Mouse (Mus musculus): ENCODE measurements at regions not wholly inside any gene's neighbourhood (a gene's known extent, or its start where the extent isn't known, plus 50 kb on each side); places are given as distances from the start of the nearest gene placed in this dataset.

DNA sequence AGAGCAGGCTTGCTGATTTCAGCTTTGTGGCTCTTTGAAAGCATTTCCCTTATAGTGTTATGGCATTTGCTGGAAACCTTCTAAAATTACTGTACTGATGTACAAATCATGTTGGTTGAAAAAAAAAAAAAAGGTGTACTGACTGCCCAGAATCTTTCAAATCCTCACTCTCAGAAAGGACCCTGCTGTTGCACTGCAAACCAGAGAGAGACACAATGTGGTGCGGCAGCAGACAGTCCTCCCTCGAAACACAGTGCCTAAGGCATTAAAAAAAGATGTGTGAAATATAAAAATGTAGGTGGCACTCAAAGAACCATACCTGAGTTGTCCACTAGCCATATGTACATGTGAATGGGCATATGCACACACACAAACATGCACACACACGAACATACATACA, 128.3 kb downstream of the Actr3 start:
- Histone ChIP-seq H3K4me1 (no peaks in the 10 kb centered on the region), H3K9me3 (peaks cover 2% of the 10 kb centered on the region; the same call in 1 of the 2 replicates), H3K27ac (replicated peaks) (no peak overlapping the region), H3K36me3 (replicated peaks) (no peaks in the 10 kb centered on the region), H3K4me3 (no peak overlapping the region), H3K27me3 (replicated peaks; ENCODE audit: low read depth, poor library complexity, severe bottlenecking) (no peaks in the 10 kb centered on the region)
- 75% methylated on average over 3 of the region's 3 CpGs for WGBS
- DNase-seq (ENCODE audit: low spot score): no peak

DNA sequence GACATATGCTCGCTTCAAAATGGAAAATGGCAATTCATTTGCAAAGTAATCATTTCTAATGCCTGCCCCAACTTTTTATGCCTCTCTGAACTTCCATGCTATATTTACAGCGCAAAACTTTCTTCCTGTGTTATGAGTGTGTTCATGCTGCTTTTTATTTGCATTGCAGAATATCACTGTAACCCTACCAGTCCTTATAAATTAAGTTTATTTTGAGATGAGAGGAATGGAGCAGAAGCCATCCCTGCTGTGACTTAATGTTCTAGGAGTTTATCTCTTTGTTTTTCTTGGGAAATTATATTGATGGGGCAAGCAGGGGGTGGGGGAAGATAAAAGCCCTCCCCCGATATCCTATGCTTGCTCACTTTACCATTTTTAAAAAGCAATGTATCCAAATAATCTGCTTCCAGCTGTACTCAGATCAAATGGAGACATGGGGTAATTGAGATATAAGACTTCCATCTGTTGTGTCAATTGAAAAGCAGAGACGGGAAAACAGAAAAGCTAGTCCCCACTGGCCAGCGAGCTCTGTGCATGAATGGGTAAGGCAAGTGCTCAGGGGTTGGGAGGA, 136.9 kb downstream of the Actr3 start:
- no peak for DNase-seq (ENCODE audit: low spot score)
- WGBS: 87% methylated on average over 5 of the region's 5 CpGs
- Histone ChIP-seq H3K4me3 (no peak overlapping the region), H3K27me3 (replicated peaks; ENCODE audit: low read depth, poor library complexity, severe bottlenecking) (no peaks in the 10 kb centered on the region), H3K4me1 (no peaks in the 10 kb centered on the region), H3K9me3 (0 out of 2 replicates have a peak, but pooled peaks cover 2% of the 10 kb centered on the region), H3K36me3 (replicated peaks) (no peaks in the 10 kb centered on the region), H3K27ac (replicated peaks) (no peak overlapping the region)

DNA sequence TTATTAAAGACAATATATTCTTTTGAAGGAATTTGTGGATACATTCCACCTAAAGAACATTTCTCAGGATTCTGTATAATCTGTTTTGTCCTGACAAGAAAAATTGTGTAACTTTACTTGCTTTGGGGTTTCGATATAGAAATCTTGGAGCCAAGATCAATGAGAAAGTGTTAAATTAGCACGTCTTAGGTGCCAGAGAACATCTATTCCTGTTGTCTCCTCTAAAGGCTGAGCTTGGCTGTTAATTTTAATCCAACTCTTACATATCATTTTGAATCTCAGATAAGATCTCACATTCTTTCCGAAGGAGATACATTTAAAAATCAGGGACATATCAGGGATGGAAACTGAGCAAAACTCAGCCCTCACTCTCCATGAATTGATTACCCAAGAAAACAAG, 139.9 kb downstream of the Actr3 start:
- no peak overlapping the region for H3K4me3 ChIP-seq
- WGBS: 87% methylated on average over 3 of the region's 3 CpGs
- H3K27me3 ChIP-seq (replicated peaks; ENCODE audit: low read depth, poor library complexity, severe bottlenecking): no peaks in the 10 kb centered on the region

DNA sequence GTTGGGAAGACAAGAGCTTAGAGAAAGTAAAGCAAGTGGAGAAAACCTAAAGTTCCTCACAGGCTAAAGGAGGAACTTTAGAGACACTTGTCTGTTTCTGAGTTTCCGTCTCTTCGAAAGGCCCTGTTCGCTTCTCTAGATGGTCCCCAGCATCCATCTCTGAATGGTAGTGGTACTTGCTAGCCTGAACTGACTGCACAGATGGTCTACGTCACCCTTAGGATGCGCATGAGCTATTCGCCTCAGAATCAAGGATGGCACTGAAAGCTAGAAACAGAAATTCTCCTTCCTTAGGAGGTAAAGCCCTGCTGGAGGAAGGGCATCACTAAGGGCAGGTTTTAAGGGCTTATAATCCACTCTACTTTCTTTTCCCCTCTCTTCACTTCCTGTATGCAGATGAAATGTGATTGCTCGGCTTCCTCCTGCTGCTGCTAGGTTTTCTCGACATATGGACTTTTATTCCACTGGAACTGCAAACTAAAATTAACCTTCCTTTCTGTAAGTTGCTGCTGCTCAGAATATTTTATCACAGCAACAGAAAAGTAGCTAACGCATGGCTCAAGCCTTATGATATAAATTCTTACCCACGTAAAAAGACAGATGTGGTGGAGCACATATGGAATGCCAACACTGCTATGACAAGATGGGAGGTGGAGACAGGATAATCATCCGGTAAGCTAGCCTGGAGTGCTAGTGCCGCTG, 145.1 kb downstream of the Actr3 start:
- WGBS: 91% methylated on average over 12 of the region's 12 CpGs
- no peaks in the 10 kb centered on the region for H3K9me3 ChIP-seq
- no peak overlapping the region for H3K4me3 ChIP-seq

More for the DNA sequence above, 139.9 kb downstream of the Actr3 start:
- H3K36me3 ChIP-seq (replicated peaks): no peaks in the 10 kb centered on the region
- H3K27ac ChIP-seq (replicated peaks): no peak overlapping the region
- H3K9me3 ChIP-seq: 0 out of 2 replicates have a peak, but pooled peaks cover 2% of the 10 kb centered on the region
- no peak for DNase-seq (ENCODE audit: low spot score)
- no peaks in the 10 kb centered on the region for H3K4me1 ChIP-seq

DNA sequence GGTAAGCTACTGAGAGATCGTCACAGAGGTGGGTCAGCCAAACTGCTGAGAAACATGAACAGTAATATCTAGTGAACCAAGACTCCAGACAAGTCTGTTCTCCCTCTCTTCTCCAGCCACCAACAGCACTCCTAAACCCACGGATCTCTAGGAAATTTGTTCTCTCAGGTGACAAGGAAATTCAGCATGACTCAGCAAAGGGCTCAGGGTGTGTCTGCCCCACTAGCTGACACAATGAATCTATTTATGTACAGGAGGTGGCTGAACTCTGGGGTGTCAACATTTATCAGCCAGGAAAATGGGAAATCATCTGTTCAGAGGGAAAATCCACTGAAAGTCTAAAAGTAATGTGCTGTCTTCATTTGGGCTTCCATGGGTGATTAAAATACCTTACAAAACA, 149.2 kb downstream of the Actr3 start:
- no peaks in the 10 kb centered on the region for H3K36me3 ChIP-seq (replicated peaks)
- no peak overlapping the region for H3K4me3 ChIP-seq
- no peaks in the 10 kb centered on the region for H3K4me1 ChIP-seq
- no peak for DNase-seq (ENCODE audit: low spot score)
- no peaks in the 10 kb centered on the region for H3K27me3 ChIP-seq (replicated peaks; ENCODE audit: low read depth, poor library complexity, severe bottlenecking)
- WGBS: 65% methylated on average over 2 of the region's 2 CpGs
- no peak overlapping the region for H3K27ac ChIP-seq (replicated peaks)
- H3K9me3 ChIP-seq: 0 out of 2 replicates have a peak, but pooled peaks cover 2% of the 10 kb centered on the region

More for the DNA sequence above, 145.1 kb downstream of the Actr3 start:
- H3K36me3 ChIP-seq (replicated peaks): no peaks in the 10 kb centered on the region
- H3K27me3 ChIP-seq (replicated peaks; ENCODE audit: low read depth, poor library complexity, severe bottlenecking): no peaks in the 10 kb centered on the region
- H3K4me1 ChIP-seq: no peaks in the 10 kb centered on the region
- no peak for DNase-seq (ENCODE audit: low spot score)
- no peak overlapping the region for H3K27ac ChIP-seq (replicated peaks)

DNA sequence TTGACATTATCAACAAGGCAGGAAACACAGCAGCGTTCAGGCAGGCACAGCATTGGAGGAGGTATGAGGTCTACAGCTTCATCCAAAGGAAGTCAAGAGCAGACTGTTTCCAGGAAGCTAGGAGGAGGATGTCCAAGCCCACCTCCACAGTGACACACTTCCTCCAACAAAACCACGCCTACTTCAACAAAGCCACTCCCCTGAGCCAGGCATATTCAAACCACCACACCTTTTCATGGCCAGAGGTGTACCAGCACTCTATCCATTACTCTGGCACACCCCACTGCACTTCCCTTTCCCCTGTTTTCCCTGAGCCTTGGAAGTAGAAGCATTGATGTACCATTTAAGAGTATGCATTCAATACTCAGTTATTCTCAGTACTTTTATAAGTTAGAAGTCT, 150.8 kb downstream of the Actr3 start:
- Histone ChIP-seq H3K27ac (replicated peaks) (no peak overlapping the region), H3K4me1 (no peaks in the 10 kb centered on the region), H3K4me3 (no peak overlapping the region), H3K9me3 (0 out of 2 replicates have a peak, but pooled peaks cover 2% of the 10 kb centered on the region), H3K27me3 (replicated peaks; ENCODE audit: low read depth, poor library complexity, severe bottlenecking) (no peaks in the 10 kb centered on the region), H3K36me3 (replicated peaks) (no peaks in the 10 kb centered on the region)
- 70% methylated on average over 2 of the region's 2 CpGs for WGBS
- DNase-seq (ENCODE audit: low spot score): no peak

DNA sequence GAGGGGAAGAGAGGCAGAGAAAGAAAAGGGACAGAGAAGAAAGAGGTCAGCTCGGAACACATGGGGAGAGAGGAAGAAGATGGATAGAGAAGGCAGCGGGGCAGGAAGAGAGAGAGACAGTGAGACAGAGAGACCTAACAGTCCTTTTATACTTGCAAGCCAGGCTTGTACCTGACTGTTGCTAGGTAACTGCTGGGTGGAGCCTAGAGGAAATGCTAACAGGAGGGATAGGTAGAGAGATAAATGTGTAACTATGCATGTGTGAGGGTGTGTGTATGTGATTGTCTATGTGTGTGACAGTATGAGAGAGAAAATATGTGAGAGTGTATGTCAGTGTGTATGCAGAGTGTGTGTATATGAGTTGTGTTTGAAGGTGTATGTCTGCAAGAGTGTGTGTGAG, 161.8 kb downstream of the Actr3 start:
- Histone ChIP-seq H3K4me1 (no peaks in the 10 kb centered on the region), H3K9me3 (no peaks in the 10 kb centered on the region), H3K27ac (replicated peaks) (no peak overlapping the region), H3K36me3 (replicated peaks) (no peaks in the 10 kb centered on the region), H3K27me3 (replicated peaks; ENCODE audit: low read depth, poor library complexity, severe bottlenecking) (no peaks in the 10 kb centered on the region), H3K4me3 (no peak overlapping the region)
- no peak for DNase-seq (ENCODE audit: low spot score)
- WGBS: 64% methylated on average over 2 of the region's 2 CpGs

DNA sequence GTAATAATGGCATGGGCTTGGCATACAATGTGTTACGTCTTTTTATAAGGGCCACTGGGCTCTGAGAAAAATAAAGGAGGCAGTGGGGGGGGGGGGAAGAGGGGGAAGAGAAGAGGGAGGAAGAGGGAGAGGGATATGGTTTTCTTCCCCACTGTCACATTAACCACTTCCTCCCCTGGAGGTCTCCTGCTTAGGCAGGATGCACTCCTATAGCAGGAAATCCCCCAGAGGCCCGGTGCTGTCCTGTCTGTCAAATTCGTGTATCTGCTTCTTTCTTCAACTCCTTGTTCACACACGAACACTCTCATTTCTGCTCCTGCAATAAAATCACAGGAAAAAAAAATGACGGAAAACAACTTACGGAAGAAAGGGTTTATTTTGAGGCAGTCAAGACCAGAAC, 171.8 kb downstream of the Actr3 start:
- no peaks in the 10 kb centered on the region for H3K4me1 ChIP-seq
- H3K36me3 ChIP-seq (replicated peaks): no peaks in the 10 kb centered on the region
- H3K9me3 ChIP-seq: no peaks in the 10 kb centered on the region
- no peak for DNase-seq (ENCODE audit: low spot score)
- WGBS: 83% methylated on average over 6 of the region's 6 CpGs
- H3K4me3 ChIP-seq: no peak overlapping the region
- no peaks in the 10 kb centered on the region for H3K27me3 ChIP-seq (replicated peaks; ENCODE audit: low read depth, poor library complexity, severe bottlenecking)
- no peak overlapping the region for H3K27ac ChIP-seq (replicated peaks)

- no peaks in the 10 kb centered on the region for H3K27me3 ChIP-seq (replicated peaks; ENCODE audit: low read depth, poor library complexity, severe bottlenecking)
- no peaks in the 10 kb centered on the region for H3K9me3 ChIP-seq
- H3K27ac ChIP-seq (replicated peaks): no peak overlapping the region
- no peaks in the 10 kb centered on the region for H3K4me1 ChIP-seq
- no peaks in the 10 kb centered on the region for H3K36me3 ChIP-seq (replicated peaks)
- whole genome bisulfite sequencing: 91% methylated on average over 6 of the region's 6 CpGs
- no peak for DNase-seq (ENCODE audit: low spot score)
- H3K4me3 ChIP-seq: no peak overlapping the region
These were observed 172.5 kb downstream of the Actr3 start for GRCm38 (mm10) chr1:125263068-125263467.

- no peaks in the 10 kb centered on the region for H3K27me3 ChIP-seq (replicated peaks; ENCODE audit: low read depth, poor library complexity, severe bottlenecking)
- 86% methylated on average over 7 of the region's 7 CpGs for WGBS
These were observed 193.2 kb downstream of the Actr3 start for GRCm38 (mm10) chr1:125242345-125242744.

DNA sequence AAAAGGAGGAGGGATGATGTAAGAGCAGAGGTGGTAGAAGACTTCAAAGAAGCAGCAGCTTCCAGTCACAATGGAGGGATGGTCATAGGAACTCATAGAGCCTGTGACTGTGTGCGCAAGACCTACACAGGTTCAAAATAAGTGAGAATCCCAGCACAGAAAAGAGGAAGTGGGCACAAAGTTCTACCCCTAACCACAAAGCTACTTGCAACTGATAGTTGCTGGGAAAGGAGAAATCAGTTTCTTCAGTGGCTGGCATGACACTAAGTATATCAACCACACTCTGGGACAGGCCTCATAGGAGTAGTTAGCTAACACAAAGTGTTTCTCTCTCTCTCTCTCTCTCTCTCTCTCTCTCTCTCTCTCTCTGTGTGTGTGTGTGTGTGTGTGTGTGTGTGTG, 193.8 kb downstream of the Actr3 start:
- H3K9me3 ChIP-seq: 0 out of 2 replicates have a peak, but pooled peaks cover 7% of the 10 kb centered on the region
- H3K4me3 ChIP-seq: no peak overlapping the region
- no peaks in the 10 kb centered on the region for H3K27me3 ChIP-seq (replicated peaks; ENCODE audit: low read depth, poor library complexity, severe bottlenecking)
- no peaks in the 10 kb centered on the region for H3K4me1 ChIP-seq
- no peaks in the 10 kb centered on the region for H3K36me3 ChIP-seq (replicated peaks)
- H3K27ac ChIP-seq (replicated peaks): no peak overlapping the region
- no peak for DNase-seq (ENCODE audit: low spot score)
- 91% methylated on average over 1 of the region's 1 CpGs for WGBS

More at GRCm38 (mm10) chr1:125242345-125242744, 193.2 kb downstream of the Actr3 start:
- no peak for DNase-seq (ENCODE audit: low spot score)
- no peak overlapping the region for H3K4me3 ChIP-seq
- H3K36me3 ChIP-seq (replicated peaks): no peaks in the 10 kb centered on the region
- no peak overlapping the region for H3K27ac ChIP-seq (replicated peaks)
- no peaks in the 10 kb centered on the region for H3K4me1 ChIP-seq
- 0 out of 2 replicates have a peak, but pooled peaks cover 7% of the 10 kb centered on the region for H3K9me3 ChIP-seq

DNA sequence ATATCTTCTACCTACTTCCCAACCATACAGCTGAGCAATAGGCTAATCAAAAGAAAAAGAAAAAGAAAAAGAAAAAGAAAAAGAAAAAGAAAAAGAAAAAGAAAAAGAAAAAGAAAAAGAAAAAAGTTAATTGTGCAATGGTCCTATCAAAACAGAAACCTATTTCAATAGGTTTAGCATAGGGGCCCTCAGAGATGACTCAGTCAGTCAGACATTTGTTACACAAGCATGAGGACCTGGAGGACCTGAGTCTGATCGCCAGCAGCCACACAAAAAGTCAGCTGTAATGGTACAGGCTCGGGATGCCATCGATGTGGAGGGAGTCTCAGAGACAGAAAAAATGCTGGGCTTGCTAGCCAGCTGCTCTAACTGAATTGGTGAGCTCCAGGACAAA, 197.9 kb downstream of the Actr3 start:
- Histone ChIP-seq H3K27ac (replicated peaks) (no peak overlapping the region), H3K9me3 (peaks cover 9% of the 10 kb centered on the region; the same call in 1 of the 2 replicates), H3K36me3 (replicated peaks) (no peaks in the 10 kb centered on the region), H3K27me3 (replicated peaks; ENCODE audit: low read depth, poor library complexity, severe bottlenecking) (no peaks in the 10 kb centered on the region), H3K4me1 (no peaks in the 10 kb centered on the region), H3K4me3 (no peak overlapping the region)
- no peak for DNase-seq (ENCODE audit: low spot score)
- 85% methylated on average over 3 of the region's 3 CpGs for WGBS

GRCm38 (mm10) chr1:125236948-125237594, 198.5 kb downstream of the Actr3 start:
- Histone ChIP-seq H3K9me3 (peaks cover 6% of the 10 kb centered on the region; the same call in 1 of the 2 replicates), H3K4me3 (no peak overlapping the region), H3K27me3 (replicated peaks; ENCODE audit: low read depth, poor library complexity, severe bottlenecking) (no peaks in the 10 kb centered on the region), H3K36me3 (replicated peaks) (no peaks in the 10 kb centered on the region), H3K27ac (replicated peaks) (no peak overlapping the region), H3K4me1 (no peaks in the 10 kb centered on the region)
- DNase-seq (ENCODE audit: low spot score): no peak
- WGBS: 93% methylated on average over 10 of the region's 10 CpGs

Measured in embryonic facial prominence, embryonic 10.5 days (tissue).